Mouse (Mus musculus): Measurements from ENCODE around the gene Cntnap5a. TPM values are rescaled to one million over a fixed set of nuclear protein-coding genes. Genes with fewer than 3 reads are reported as not detected.

Cntnap5a gene
- total and polyA plus RNA-seq, 3 experiments = not detected

DNA sequence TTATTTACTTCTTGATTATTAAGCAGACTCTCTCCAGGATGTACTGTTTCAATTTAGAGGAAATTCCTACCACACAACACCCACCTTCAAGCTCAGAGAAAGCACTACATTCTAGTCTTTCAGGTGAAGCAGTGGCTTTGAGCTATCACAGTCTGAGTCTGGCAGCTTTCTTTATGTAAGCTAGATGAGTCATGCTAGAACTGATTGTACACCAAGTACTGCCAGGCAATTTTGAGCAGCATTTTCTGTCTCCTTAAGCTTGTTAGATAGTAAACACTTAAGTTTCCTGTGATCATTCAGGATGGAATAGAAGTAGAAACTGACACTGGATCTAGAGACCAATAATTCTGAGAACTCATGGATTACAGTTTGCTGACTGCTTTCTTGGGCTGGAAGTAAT, 61.0 kb downstream of the Cntnap5a start:
- no peak for DNase-seq (ENCODE audit: low read depth, low spot score)
- TF ChIP-seq TBP (IDR thresholded peaks at IDR 0.05; ENCODE audit: low read depth, low read length) = no peak
- no peaks in the 10 kb centered on the region for H3K27me3 ChIP-seq (ENCODE audit: control insufficient read depth in 1 of 2, insufficient read depth in 2 of 2, low read length in 2 of 2)
- no peaks in the 10 kb centered on the region for H3K4me1 ChIP-seq (ENCODE audit: control insufficient read depth in 1 of 2, insufficient read depth in 2 of 2, low read length in 2 of 2)
- H3K27ac ChIP-seq (ENCODE audit: control insufficient read depth, low read depth, low read length) = no peak overlapping the region
- H3K79me2 ChIP-seq (ENCODE audit: control insufficient read depth, insufficient read depth, low read length, poor library complexity) = no peaks in the 10 kb centered on the region
- no peak overlapping the region for H3K9ac ChIP-seq (ENCODE audit: control insufficient read depth, low read depth, low read length, poor library complexity, severe bottlenecking)
- H3K36me3 ChIP-seq (ENCODE audit: control insufficient read depth in 1 of 2, insufficient read depth in 2 of 2, low read length in 2 of 2) = no peaks in the 10 kb centered on the region
- no peak overlapping the region for H3K4me3 ChIP-seq (ENCODE audit: control insufficient read depth in 1 of 2, insufficient read depth in 1 of 2, low read depth in 2 of 2, low read length in 2 of 2)
- H3K9me3 ChIP-seq (replicated peaks; ENCODE audit: insufficient read depth, low read length) = no peaks in the 10 kb centered on the region

DNA sequence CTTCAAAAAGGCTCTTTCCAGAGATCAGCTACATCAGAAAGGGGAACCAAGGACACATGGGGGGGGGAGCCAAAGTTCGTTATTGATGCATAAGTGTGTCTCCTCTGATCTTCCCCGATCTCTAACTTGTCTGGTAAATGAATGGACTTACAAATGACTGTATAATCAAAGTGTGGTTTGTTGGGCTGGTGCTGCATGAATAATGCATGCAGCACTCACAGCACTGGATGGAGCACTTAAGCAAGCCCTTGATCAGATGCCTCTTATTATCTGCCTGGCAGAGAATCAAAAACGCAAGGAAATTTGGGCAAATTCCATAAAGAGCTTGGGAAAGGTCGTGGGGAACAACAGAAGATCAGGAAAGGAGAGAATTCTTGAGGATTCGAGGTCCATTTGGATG, 100.2 kb downstream of the Cntnap5a start:
- Histone ChIP-seq H3K9me3 (replicated peaks; ENCODE audit: insufficient read depth, low read length) (no peaks in the 10 kb centered on the region), H3K36me3 (ENCODE audit: control insufficient read depth in 1 of 2, insufficient read depth in 2 of 2, low read length in 2 of 2) (no peaks in the 10 kb centered on the region), H3K4me3 (ENCODE audit: control insufficient read depth in 1 of 2, insufficient read depth in 1 of 2, low read depth in 2 of 2, low read length in 2 of 2) (no peak overlapping the region), H3K27ac (ENCODE audit: control insufficient read depth, low read depth, low read length) (no peak overlapping the region), H3K9ac (ENCODE audit: control insufficient read depth, low read depth, low read length, poor library complexity, severe bottlenecking) (no peak overlapping the region), H3K27me3 (ENCODE audit: control insufficient read depth in 1 of 2, insufficient read depth in 2 of 2, low read length in 2 of 2) (no peaks in the 10 kb centered on the region), H3K4me1 (ENCODE audit: control insufficient read depth in 1 of 2, insufficient read depth in 2 of 2, low read length in 2 of 2) (no peaks in the 10 kb centered on the region), H3K79me2 (ENCODE audit: control insufficient read depth, insufficient read depth, low read length, poor library complexity) (no peaks in the 10 kb centered on the region)
- no peak for TF ChIP-seq ELF1 (IDR thresholded peaks at IDR 0.05; ENCODE audit: low read depth, low read length)
- no peak for TF ChIP-seq ETS1 (IDR thresholded peaks at IDR 0.05; ENCODE audit: low read depth, low read length)
- TF ChIP-seq CHD2 (IDR thresholded peaks at IDR 0.05; ENCODE audit: low read length) = no peak
- TF ChIP-seq CHD1 (IDR thresholded peaks at IDR 0.05; ENCODE audit: low read depth, low read length) = no peak
- TF ChIP-seq SMC3 (IDR thresholded peaks at IDR 0.05; ENCODE audit: low read depth, low read length) = no peak
- no peak for DNase-seq (ENCODE audit: low read depth, low spot score)

DNA sequence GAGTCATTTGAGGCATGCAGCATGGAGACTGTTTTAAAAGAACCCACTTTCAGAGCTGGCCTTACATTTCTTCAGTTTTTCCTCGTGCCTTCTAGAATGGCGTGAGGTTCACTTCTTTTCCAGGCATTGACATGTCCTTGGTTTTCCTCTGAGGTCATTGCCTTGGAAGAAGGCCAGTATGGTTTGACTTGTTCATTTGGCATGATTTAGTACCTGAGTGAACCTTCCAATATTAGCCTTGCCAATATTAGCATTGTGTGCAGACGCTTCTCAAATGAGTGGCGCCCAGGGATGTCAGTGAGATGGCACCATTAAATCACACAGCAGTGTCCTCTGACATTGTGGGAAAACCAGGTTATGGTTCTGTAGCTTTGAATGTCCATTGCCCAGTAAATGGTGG, 158.0 kb downstream of the Cntnap5a start:
- no peaks in the 10 kb centered on the region for H3K79me2 ChIP-seq (ENCODE audit: control insufficient read depth, insufficient read depth, low read length, poor library complexity)
- H3K4me1 ChIP-seq (ENCODE audit: control insufficient read depth in 1 of 2, insufficient read depth in 2 of 2, low read length in 2 of 2) = no peaks in the 10 kb centered on the region
- no peaks in the 10 kb centered on the region for H3K9me3 ChIP-seq (replicated peaks; ENCODE audit: insufficient read depth, low read length)
- H3K4me3 ChIP-seq (ENCODE audit: control insufficient read depth in 1 of 2, insufficient read depth in 1 of 2, low read depth in 2 of 2, low read length in 2 of 2) = no peak overlapping the region
- no peak overlapping the region for H3K9ac ChIP-seq (ENCODE audit: control insufficient read depth, low read depth, low read length, poor library complexity, severe bottlenecking)
- H3K27ac ChIP-seq (ENCODE audit: control insufficient read depth, low read depth, low read length) = no peak overlapping the region
- DNase-seq (ENCODE audit: low read depth, low spot score) = no peak
- H3K36me3 ChIP-seq (ENCODE audit: control insufficient read depth in 1 of 2, insufficient read depth in 2 of 2, low read length in 2 of 2) = no peaks in the 10 kb centered on the region
- no peak for TF ChIP-seq NRF1 (IDR thresholded peaks at IDR 0.05; ENCODE audit: insufficient read depth, low read depth, low read length, poor library complexity, severe bottlenecking)
- TF ChIP-seq MAFK (IDR thresholded peaks at IDR 0.05; ENCODE audit: borderline replicate concordance, low read depth, low read length) = no peak
- TF ChIP-seq RCOR1 (IDR thresholded peaks at IDR 0.05; ENCODE audit: low read depth, low read length) = no peak
- TF ChIP-seq SIN3A (IDR thresholded peaks at IDR 0.05; ENCODE audit: low read length) = no peak
- no peak for TF ChIP-seq ELF1 (IDR thresholded peaks at IDR 0.05; ENCODE audit: low read depth, low read length)
- TF ChIP-seq POLR2A (IDR thresholded peaks at IDR 0.05; ENCODE audit: control insufficient read depth in 1 of 2, insufficient read depth in 1 of 2, low read depth in 1 of 2, low read length in 2 of 2, poor library complexity in 1 of 2) = no peak
- TF ChIP-seq RAD21 (IDR thresholded peaks at IDR 0.05; ENCODE audit: low read depth, low read length) = no peak
- no peak for TF ChIP-seq JUND (IDR thresholded peaks at IDR 0.05; ENCODE audit: low read depth, low read length)
- no peak for TF ChIP-seq MYC (IDR thresholded peaks at IDR 0.05; ENCODE audit: low read depth, low read length)
- no peak for TF ChIP-seq NELFE (IDR thresholded peaks at IDR 0.05; ENCODE audit: low read depth, low read length)
- no peak for TF ChIP-seq CHD1 (IDR thresholded peaks at IDR 0.05; ENCODE audit: low read depth, low read length)
- H3K27me3 ChIP-seq (ENCODE audit: control insufficient read depth in 1 of 2, insufficient read depth in 2 of 2, low read length in 2 of 2) = no peaks in the 10 kb centered on the region

All from MEL (cell line).